Mouse (Mus musculus) forebrain, embryonic 15.5 days (tissue): ENCODE results near the gene Cpz. TPM values are rescaled to one million over a fixed set of nuclear protein-coding genes. Genes with fewer than 3 reads are reported as not detected.

ENCODE experiments used
- ATAC-seq: fragments of 200-750 bp; cut with Nextera tagmentation; replicated peaks from 2 replicates; pipeline ENCODE4 v1.8.0; 2017; ENCODE audit warnings: mild to moderate bottlenecking, moderate TSS enrichment, moderate library complexity
- H3K27ac ChIP-seq: fragments of 300-500 bp; sonication (generic); replicated peaks from 2 replicates; pipeline ENCODE4 v1.5.1; 2015; ENCODE audit warnings: mild to moderate bottlenecking, inconsistent platforms
- H3K27me3 ChIP-seq: fragments of 300-500 bp; sonication (generic); 2 replicates; pipeline ENCODE4 v1.6.1; 2015; ENCODE audit warnings: inconsistent platforms
- H3K36me3 ChIP-seq: fragments of 300-500 bp; sonication (generic); 2 replicates; pipeline ENCODE4 v1.6.1; 2015; ENCODE audit warnings: mild to moderate bottlenecking, inconsistent platforms
- H3K4me1 ChIP-seq: fragments of 300-500 bp; sonication (generic); 2 replicates; pipeline ENCODE4 v1.6.1; 2015; ENCODE audit warnings: inconsistent platforms
- H3K4me2 ChIP-seq: fragments of 300-500 bp; sonication (generic); replicated peaks from 2 replicates; pipeline ENCODE4 v1.6.1; 2015; ENCODE audit warnings: mild to moderate bottlenecking, inconsistent platforms
- H3K4me3 ChIP-seq: fragments of 300-500 bp; sonication (generic); 2 replicates; pipeline ENCODE4 v1.5.1; 2015; ENCODE audit warnings: mild to moderate bottlenecking, inconsistent platforms
- H3K9ac ChIP-seq: fragments of 300-500 bp; sonication (generic); replicated peaks from 2 replicates; pipeline ENCODE4 v1.6.1; 2015; ENCODE audit warnings: mild to moderate bottlenecking, inconsistent platforms
- H3K9me3 ChIP-seq: fragments of 300-500 bp; sonication (generic); 2 replicates; pipeline ENCODE4 v1.6.1; 2016; ENCODE audit warnings: inconsistent platforms
- WGBS: fragments of 180-500 bp; shearing (Covaris S2); methylation state at CpG from one replicate; pipeline ENCODE4 v1.1.7; 2015; ENCODE audit warnings: mixed read lengths; 5-methylcytosine and 5-hydroxymethylcytosine counted together
- polyA plus RNA-seq: library from polyadenylated mRNA; unstranded; fragments of >200 nt; fragmentation: Nextera tagmentation; extraction: Ambion mirVana; gene quantifications from 2 replicates; pipeline ENCODE4 v1.2.1, GENCODE M21; 2015

Cpz gene
- polyA plus RNA-seq, 1 experiment from 2014 or later, result 1.6 TPM

GRCm38 (mm10) chr5:35551855-35552837 is 26.6 kb upstream of the Cpz start:
- Histone ChIP-seq H3K27ac (no peak overlapping the region), H3K4me1 (no peaks in the 10 kb centered on the region), H3K9me3 (no peaks in the 10 kb centered on the region), H3K4me2 (no peak overlapping the region), H3K27me3 (no peaks in the 10 kb centered on the region), H3K9ac (no peak overlapping the region), H3K4me3 (no peak overlapping the region), H3K36me3 (peaks cover 12% of the 10 kb centered on the region; the same call in 1 of the 2 replicates)
- WGBS, result 54% methylated on average over 7 of the region's 7 CpGs
- ATAC-seq, result 0 out of 2 replicates have a peak, but pooled peaks have one; percentile 19

DNA sequence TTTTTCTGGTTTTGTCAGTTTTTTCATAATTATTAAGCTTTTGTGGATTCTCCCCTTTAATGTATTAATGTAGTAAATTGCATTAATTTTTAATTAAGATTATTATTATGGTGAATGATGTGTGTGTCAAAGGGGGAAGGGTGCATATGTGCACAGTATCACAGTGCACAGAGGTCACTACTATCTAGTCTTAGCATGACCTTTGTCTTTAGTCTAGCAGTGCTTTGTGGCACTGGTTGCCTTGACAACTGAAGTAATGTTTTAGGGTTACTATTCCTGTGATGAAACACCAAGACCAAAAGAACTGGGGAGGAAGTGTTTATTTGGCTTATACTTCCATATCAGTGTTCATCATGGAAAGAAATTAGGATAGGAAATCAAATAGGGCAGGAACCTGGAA is 20.6 kb upstream of the Cpz start:
- no peak for ATAC-seq
- no peaks in the 10 kb centered on the region for H3K9me3 ChIP-seq
- H3K27me3 ChIP-seq, result no peaks in the 10 kb centered on the region

GRCm38 (mm10) chr5:35541059-35541790 is 15.7 kb upstream of the Cpz start:
- Histone ChIP-seq H3K4me3 (no peak overlapping the region), H3K9me3 (no peaks in the 10 kb centered on the region), H3K9ac (no peak overlapping the region), H3K4me2 (no peak overlapping the region), H3K27me3 (no peaks in the 10 kb centered on the region), H3K4me1 (no peaks in the 10 kb centered on the region), H3K36me3 (no peaks in the 10 kb centered on the region), H3K27ac (no peak overlapping the region)
- ATAC-seq, result no peak
- WGBS, result 78% methylated on average over 4 of the region's 4 CpGs

More for the DNA sequence above, 20.6 kb upstream of the Cpz start:
- Histone ChIP-seq H3K9ac (no peak overlapping the region), H3K4me1 (no peaks in the 10 kb centered on the region), H3K36me3 (no peaks in the 10 kb centered on the region), H3K4me3 (no peak overlapping the region), H3K27ac (no peak overlapping the region), H3K4me2 (no peak overlapping the region)

DNA sequence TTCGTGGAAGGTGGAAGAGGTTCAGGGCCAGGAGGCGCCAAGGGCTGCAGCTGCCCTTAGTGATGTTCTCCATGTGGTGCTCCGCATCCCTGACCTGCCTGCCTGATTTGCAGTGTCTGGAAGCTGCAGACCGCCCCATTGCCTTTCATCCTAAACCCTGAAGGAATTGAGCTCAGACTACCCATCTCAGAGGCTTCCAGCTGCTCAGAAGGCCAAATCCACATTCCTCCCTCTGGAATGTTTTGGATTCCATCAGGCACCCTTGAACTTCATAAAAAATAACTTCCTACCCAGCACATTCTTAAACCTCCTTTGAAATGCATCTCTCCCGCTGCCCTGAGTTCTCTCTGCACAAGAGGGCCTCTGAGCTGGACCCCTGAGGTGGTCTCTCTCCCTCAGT is 15.1 kb upstream of the Cpz start:
- Histone ChIP-seq H3K27me3 (no peaks in the 10 kb centered on the region), H3K36me3 (no peaks in the 10 kb centered on the region), H3K27ac (no peak overlapping the region), H3K4me1 (no peaks in the 10 kb centered on the region), H3K4me3 (no peak overlapping the region), H3K4me2 (no peak overlapping the region), H3K9me3 (no peaks in the 10 kb centered on the region), H3K9ac (no peak overlapping the region)
- no peak for ATAC-seq
- 69% methylated on average over 5 of the region's 5 CpGs for WGBS

GRCm38 (mm10) chr5:35539576-35539975 is 14.1 kb upstream of the Cpz start:
- Histone ChIP-seq H3K27me3 (no peaks in the 10 kb centered on the region), H3K9ac (no peak overlapping the region), H3K36me3 (no peaks in the 10 kb centered on the region), H3K4me2 (no peak overlapping the region), H3K4me1 (no peaks in the 10 kb centered on the region), H3K27ac (no peak overlapping the region), H3K9me3 (no peaks in the 10 kb centered on the region), H3K4me3 (no peak overlapping the region)
- no peak for ATAC-seq
- WGBS, result 53% methylated on average over 4 of the region's 4 CpGs

GRCm38 (mm10) chr5:35538022-35538421 is 12.5 kb upstream of the Cpz start:
- no peak overlapping the region for H3K4me2 ChIP-seq
- H3K9me3 ChIP-seq, result no peaks in the 10 kb centered on the region
- H3K27ac ChIP-seq, result no peak overlapping the region
- WGBS, result 84% methylated on average over 3 of the region's 3 CpGs
- no peaks in the 10 kb centered on the region for H3K4me1 ChIP-seq
- H3K36me3 ChIP-seq, result no peaks in the 10 kb centered on the region
- H3K9ac ChIP-seq, result no peak overlapping the region
- H3K4me3 ChIP-seq, result no peak overlapping the region
- ATAC-seq, result no peak
- no peaks in the 10 kb centered on the region for H3K27me3 ChIP-seq

- WGBS, result 70% methylated on average over 1 of the region's 1 CpGs
- no peaks in the 10 kb centered on the region for H3K27me3 ChIP-seq
- H3K4me3 ChIP-seq, result no peak overlapping the region
- no peak overlapping the region for H3K27ac ChIP-seq
- no peaks in the 10 kb centered on the region for H3K9me3 ChIP-seq
- H3K4me1 ChIP-seq, result no peaks in the 10 kb centered on the region
- no peak overlapping the region for H3K4me2 ChIP-seq
- ATAC-seq, result no peak
- no peaks in the 10 kb centered on the region for H3K36me3 ChIP-seq
- H3K9ac ChIP-seq, result no peak overlapping the region
Observed at GRCm38 (mm10) chr5:35537474-35537873, 12.0 kb upstream of the Cpz start.

- 70% methylated on average over 3 of the region's 3 CpGs for WGBS
- ATAC-seq, result no peak
Observed at GRCm38 (mm10) chr5:35536271-35536670, 10.8 kb upstream of the Cpz start.

GRCm38 (mm10) chr5:35531586-35531985 is 6.1 kb upstream of the Cpz start:
- no peak for ATAC-seq
- 11% methylated on average over 10 of the region's 10 CpGs for WGBS
- Histone ChIP-seq H3K4me3 (no peak overlapping the region), H3K36me3 (no peaks in the 10 kb centered on the region), H3K27me3 (peaks cover 4% of the 10 kb centered on the region; the same call in 1 of the 2 replicates), H3K4me2 (no peak overlapping the region), H3K4me1 (0 out of 2 replicates have a peak, but pooled peaks cover 3% of the 10 kb centered on the region), H3K9me3 (no peaks in the 10 kb centered on the region), H3K27ac (no peak overlapping the region), H3K9ac (no peak overlapping the region)

More at GRCm38 (mm10) chr5:35536271-35536670, 10.8 kb upstream of the Cpz start:
- Histone ChIP-seq H3K9me3 (no peaks in the 10 kb centered on the region), H3K27ac (no peak overlapping the region), H3K36me3 (no peaks in the 10 kb centered on the region), H3K4me1 (0 out of 2 replicates have a peak, but pooled peaks cover 3% of the 10 kb centered on the region), H3K4me3 (no peak overlapping the region), H3K4me2 (no peak overlapping the region), H3K9ac (no peak overlapping the region), H3K27me3 (peaks cover 2% of the 10 kb centered on the region; the same call in 1 of the 2 replicates)

- Histone ChIP-seq H3K4me2 (no peak overlapping the region), H3K4me3 (no peak overlapping the region), H3K9me3 (no peaks in the 10 kb centered on the region), H3K36me3 (no peaks in the 10 kb centered on the region), H3K4me1 (peaks cover 7% of the 10 kb centered on the region), H3K9ac (no peak overlapping the region), H3K27me3 (peaks cover 6% of the 10 kb centered on the region; the same call in 1 of the 2 replicates), H3K27ac (no peak overlapping the region)
- 15% methylated on average over 4 of the region's 4 CpGs for WGBS
- ATAC-seq, result 0 out of 2 replicates have a peak, but pooled peaks have one; percentile 35
Observed at GRCm38 (mm10) chr5:35530442-35530841, 4.9 kb upstream of the Cpz start.

DNA sequence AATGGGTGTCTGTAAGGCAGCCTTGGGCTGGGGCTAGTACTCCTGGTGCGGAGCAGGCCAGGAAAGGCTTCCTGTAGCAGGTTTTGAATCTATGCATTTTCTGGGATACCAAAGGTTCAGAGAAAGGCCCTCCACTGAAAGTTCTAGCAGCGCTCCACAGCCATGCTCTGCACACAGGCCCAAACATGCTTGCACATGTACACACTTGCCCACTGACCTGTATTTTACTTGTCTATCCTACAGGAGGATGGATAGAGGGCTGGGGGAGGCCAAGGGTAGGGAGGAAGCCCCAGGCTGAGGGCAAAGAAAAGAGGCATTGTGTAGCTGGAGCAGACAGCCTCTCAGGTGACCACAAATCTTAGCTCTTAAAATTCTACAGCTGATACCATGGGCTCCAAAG is 1.1 kb downstream of the Cpz start:
- 81% methylated on average over 2 of the region's 2 CpGs for whole genome bisulfite sequencing
- no peak for ATAC-seq

GRCm38 (mm10) chr5:35523735-35524134 is 1.8 kb downstream of the Cpz start:
- ATAC-seq, result peak; percentile 46; the same call in 1 of the 2 replicates
- peaks cover 9% of the 10 kb centered on the region for H3K4me1 ChIP-seq

More for the DNA sequence above, 1.1 kb downstream of the Cpz start:
- Histone ChIP-seq H3K27me3 (peaks cover 17% of the 10 kb centered on the region; the same call in 1 of the 2 replicates), H3K9ac (no peak overlapping the region), H3K4me3 (no peak overlapping the region), H3K36me3 (no peaks in the 10 kb centered on the region), H3K9me3 (no peaks in the 10 kb centered on the region), H3K4me1 (peaks cover 9% of the 10 kb centered on the region), H3K27ac (no peak overlapping the region), H3K4me2 (no peak overlapping the region)

More at GRCm38 (mm10) chr5:35523735-35524134, 1.8 kb downstream of the Cpz start:
- H3K4me2 ChIP-seq, result no peak overlapping the region
- H3K27ac ChIP-seq, result no peak overlapping the region
- no peak overlapping the region for H3K9ac ChIP-seq
- H3K27me3 ChIP-seq, result peaks cover 17% of the 10 kb centered on the region; the same call in 1 of the 2 replicates
- H3K4me3 ChIP-seq, result no peak overlapping the region
- no peaks in the 10 kb centered on the region for H3K36me3 ChIP-seq
- no peaks in the 10 kb centered on the region for H3K9me3 ChIP-seq
- WGBS, result 4% methylated on average over 5 of the region's 5 CpGs
